Mouse (Mus musculus) liver, adult 2 months (tissue): Measurements from ENCODE around the gene Ptpn11. TPM values are rescaled to one million over a fixed set of nuclear protein-coding genes. Genes with fewer than 3 reads are reported as not detected.

Experiments used
- DNase-seq: peaks from one replicate; pipeline ENCODE4 v3.0.0-alpha.2; 2011; ENCODE audit warnings: low read depth, low spot score; ENCODE audit errors: extremely low read depth
- H3K27ac ChIP-seq: fragments of 200-500 bp; replicated peaks from 2 replicates; pipeline ENCODE4 v1.5.1; 2012; ENCODE audit warnings: low read depth, mild to moderate bottlenecking, control low read depth, inconsistent platforms, low read length; ENCODE audit not compliant: insufficient read depth
- H3K27me3 ChIP-seq: fragments of 200-500 bp; 2 replicates; pipeline ENCODE4 v1.6.1; 2012; ENCODE audit warnings: mild to moderate bottlenecking, moderate library complexity, low read length, inconsistent platforms; ENCODE audit not compliant: control insufficient read depth, insufficient read depth
- H3K36me3 ChIP-seq: fragments of 200-500 bp; 2 replicates; pipeline ENCODE4 v1.6.1; 2012; ENCODE audit warnings: low read length, inconsistent platforms; ENCODE audit not compliant: control insufficient read depth, insufficient read depth
- H3K4me1 ChIP-seq: fragments of 200-500 bp; 2 replicates; pipeline ENCODE4 v1.6.1; 2011; ENCODE audit warnings: low read length; ENCODE audit not compliant: control insufficient read depth, insufficient read depth
- H3K4me3 ChIP-seq: fragments of 200-500 bp; 2 replicates; pipeline ENCODE4 v1.5.1; 2011; ENCODE audit warnings: low read depth, mild to moderate bottlenecking, control low read depth, low read length, moderate library complexity; ENCODE audit not compliant: insufficient read depth
- H3K79me2 ChIP-seq: fragments of 200-500 bp; 2 replicates; pipeline ENCODE4 v1.6.1; 2012; ENCODE audit warnings: inconsistent platforms, mild to moderate bottlenecking, low read length, moderate library complexity; ENCODE audit not compliant: control insufficient read depth, insufficient read depth
- H3K9ac ChIP-seq: fragments of 200-500 bp; 2 replicates; pipeline ENCODE4 v1.6.1; 2012; ENCODE audit warnings: low read depth, mild to moderate bottlenecking, control low read depth, inconsistent platforms, low read length
- CTCF ChIP-seq: fragments of 200-500 bp; IDR thresholded peaks from 2 replicates; pipeline ENCODE4 v1.5.1; 2011; ENCODE audit warnings: low read depth, low read length, control low read depth
- POLR2A ChIP-seq: fragments of 200-500 bp; IDR thresholded peaks from 2 replicates; pipeline ENCODE4 v1.6.1; 2011; ENCODE audit warnings: low read length, control low read depth; ENCODE audit not compliant: insufficient read depth; ENCODE audit errors: extremely low read depth
- WGBS: fragments of 180-500 bp; shearing (Covaris S2); methylation state at CpG from one replicate; pipeline ENCODE4 v1.1.7; 2018; 5-methylcytosine and 5-hydroxymethylcytosine counted together
- polyA plus RNA-seq: library from polyadenylated mRNA; depleted of rRNA; stranded (reverse); fragments of >200 nt; gene quantifications from 2 replicates; pipeline ENCODE4 v1.2.3, GENCODE M21; 2012; rRNA removed
- total RNA-seq: library from RNA; depleted of rRNA; stranded (reverse); fragments of >200 nt; gene quantifications from 2 replicates; pipeline ENCODE4 v1.2.3, GENCODE M21; 2014; rRNA removed

The Ptpn11 gene
- total RNA-seq (23.1 and 30.3 TPM in 2 replicates), polyA plus RNA-seq (15.6 and 17.0 TPM in 2 replicates)

GRCm38 (mm10) chr5:121190836-121191583 is at the start of gene Ptpn11:
Gene Ptpn11 (minus strand): TSS chr5:121191397.
- peaks cover 10% of the 10 kb centered on the region for H3K4me1 ChIP-seq
- under 1% methylated on average over 93 of the region's 98 CpGs for WGBS
- H3K9ac ChIP-seq = peak within 1 kb of the TSS; percentile 98
- H3K36me3 ChIP-seq = no peaks in the 10 kb centered on the region
- peak within 1 kb of the TSS; percentile 96 for H3K4me3 ChIP-seq
- TF ChIP-seq CTCF (no peak), POLR2A (peak; percentile 58; the same call in 1 of the 2 replicates)
- peaks cover 30% of the 10 kb centered on the region for H3K79me2 ChIP-seq
- H3K27me3 ChIP-seq = no peaks in the 10 kb centered on the region
- H3K27ac ChIP-seq = peak within 1 kb of the TSS; percentile 65
- peak; percentile 37 for DNase-seq

- Histone ChIP-seq H3K27ac (no peak overlapping the region), H3K79me2 (peaks cover 19% of the 10 kb centered on the region; the same call in 1 of the 2 replicates), H3K36me3 (no peaks in the 10 kb centered on the region), H3K9ac (no peak overlapping the region), H3K4me3 (no peak overlapping the region), H3K27me3 (no peaks in the 10 kb centered on the region), H3K4me1 (0 out of 2 replicates have a peak, but pooled peaks cover 5% of the 10 kb centered on the region)
- no peak for DNase-seq
- WGBS = 95% methylated on average over 5 of the region's 5 CpGs
- no peak for TF ChIP-seq POLR2A
- no peak for TF ChIP-seq CTCF
These were observed 48.6 kb upstream of the Ptpn11 start for GRCm38 (mm10) chr5:121239846-121240245.

- H3K9ac ChIP-seq = no peak overlapping the region
- DNase-seq = no peak
- no peaks in the 10 kb centered on the region for H3K36me3 ChIP-seq
- H3K4me3 ChIP-seq = no peak overlapping the region
- no peak overlapping the region for H3K27ac ChIP-seq
- 78% methylated on average over 2 of the region's 2 CpGs for WGBS
- 0 out of 2 replicates have a peak, but pooled peaks cover 5% of the 10 kb centered on the region for H3K4me1 ChIP-seq
- H3K27me3 ChIP-seq = no peaks in the 10 kb centered on the region
- TF ChIP-seq CTCF (no peak), POLR2A (no peak)
- H3K79me2 ChIP-seq = peaks cover 26% of the 10 kb centered on the region; the same call in 1 of the 2 replicates
These were observed 47.0 kb upstream of the Ptpn11 start for GRCm38 (mm10) chr5:121238208-121238607.

GRCm38 (mm10) chr5:121236171-121236570 is 45.0 kb upstream of the Ptpn11 start:
- TF ChIP-seq POLR2A = no peak
- TF ChIP-seq CTCF = no peak
- Histone ChIP-seq H3K27me3 (no peaks in the 10 kb centered on the region), H3K79me2 (peaks cover 23% of the 10 kb centered on the region; the same call in 1 of the 2 replicates), H3K9ac (no peak overlapping the region), H3K4me3 (no peak overlapping the region), H3K27ac (no peak overlapping the region), H3K4me1 (no peaks in the 10 kb centered on the region), H3K36me3 (no peaks in the 10 kb centered on the region)
- no peak for DNase-seq
- 74% methylated on average over 5 of the region's 5 CpGs for WGBS

GRCm38 (mm10) chr5:121233726-121234125 is 42.5 kb upstream of the Ptpn11 start:
- no peak overlapping the region for H3K4me3 ChIP-seq
- 60% methylated on average over 2 of the region's 2 CpGs for WGBS

GRCm38 (mm10) chr5:121232789-121233188 is 41.6 kb upstream of the Ptpn11 start:
- H3K4me3 ChIP-seq = no peak overlapping the region
- WGBS = 95% methylated on average over 1 of the region's 1 CpGs
- no peaks in the 10 kb centered on the region for H3K27me3 ChIP-seq
- DNase-seq = no peak
- peaks cover 34% of the 10 kb centered on the region for H3K79me2 ChIP-seq
- no peaks in the 10 kb centered on the region for H3K4me1 ChIP-seq
- no peak overlapping the region for H3K9ac ChIP-seq
- H3K36me3 ChIP-seq = no peaks in the 10 kb centered on the region
- H3K27ac ChIP-seq = no peak overlapping the region
- TF ChIP-seq CTCF = no peak
- no peak for TF ChIP-seq POLR2A

More at GRCm38 (mm10) chr5:121233726-121234125, 42.5 kb upstream of the Ptpn11 start:
- no peak overlapping the region for H3K27ac ChIP-seq
- no peaks in the 10 kb centered on the region for H3K4me1 ChIP-seq
- no peak overlapping the region for H3K9ac ChIP-seq
- no peaks in the 10 kb centered on the region for H3K27me3 ChIP-seq
- TF ChIP-seq CTCF = no peak
- no peak for TF ChIP-seq POLR2A
- no peak for DNase-seq
- H3K79me2 ChIP-seq = peaks cover 28% of the 10 kb centered on the region
- H3K36me3 ChIP-seq = no peaks in the 10 kb centered on the region
